Comparison of ENCODE assay signal across 17 mouse cellular contexts in the genomic region with DNA sequence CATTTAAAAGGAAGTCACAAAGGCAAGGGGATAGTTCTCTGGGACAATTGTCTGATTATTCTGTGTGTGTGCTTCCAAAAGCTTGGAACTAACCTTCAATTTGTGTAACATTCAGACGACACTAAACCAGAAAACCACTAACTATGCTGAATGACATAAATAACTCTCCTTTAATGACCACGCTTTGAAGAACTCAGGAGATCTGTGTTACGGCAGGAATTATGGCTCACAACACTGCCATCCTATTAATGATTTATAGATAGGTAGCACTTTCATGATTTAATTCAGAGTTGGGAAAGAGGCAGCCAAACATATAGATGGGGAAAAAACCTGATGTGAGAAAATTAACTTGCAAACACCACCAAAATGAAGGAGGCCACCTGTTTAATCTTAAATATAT.
"Had no signal": no experiment of that assay in that cellular context is flagged by ENCODE, and none has a peak within 500 bp of the region (broad histone marks: within the 10 kb centered on the region; RNA-seq: fewer than 3 reads in every experiment).

No protein-coding gene starts in this region.

- H3K9me3 ChIP-seq: limb, embryonic 12.5 days; liver, embryonic 13.5 days; lung, embryonic 15.5 days; megakaryocyte, embryonic 14.5 days; midbrain, embryonic 12.5 days; neural tube, embryonic 12.5 days had no signal

- DNase-seq: kidney, adult 8-10 months; layer of hippocampus, adult 9-11 months; layer of hippocampus, postnatal 36 days; liver; liver, embryonic 13.5 days; liver, postnatal 0 days; lung, postnatal 14 days; right cerebral cortex, adult 18-20 months; right cerebral cortex, postnatal 25 days; thymus, postnatal 36 days had no signal

- ATAC-seq: hindbrain, embryonic 16.5 days; liver, postnatal 0 days had no signal

- H3K4me2 ChIP-seq: limb, embryonic 12.5 days; liver, embryonic 13.5 days; lung, embryonic 15.5 days; midbrain, embryonic 12.5 days; neural tube, embryonic 12.5 days had no signal

- H3K4me1 ChIP-seq: lung, embryonic 15.5 days; midbrain, embryonic 12.5 days had no signal

- H3K4me3 ChIP-seq: limb, embryonic 12.5 days; liver, embryonic 13.5 days; lung, embryonic 15.5 days; megakaryocyte, embryonic 14.5 days; midbrain, embryonic 12.5 days; neural tube, embryonic 12.5 days had no signal

- H3K27me3 ChIP-seq: limb, embryonic 12.5 days; liver, embryonic 13.5 days; lung, embryonic 15.5 days; midbrain, embryonic 12.5 days; neural tube, embryonic 12.5 days had no signal

- H3K27ac ChIP-seq: limb, embryonic 12.5 days; liver, embryonic 13.5 days; lung, embryonic 15.5 days; macrophage; midbrain, embryonic 12.5 days; neural tube, embryonic 12.5 days had no signal

- H3K9ac ChIP-seq: limb, embryonic 12.5 days; liver, embryonic 13.5 days; liver, postnatal 0 days; lung, embryonic 15.5 days; midbrain, embryonic 12.5 days; neural tube, embryonic 12.5 days had no signal

- H3K36me3 ChIP-seq: limb, embryonic 12.5 days; liver, embryonic 13.5 days; lung, embryonic 15.5 days; midbrain, embryonic 12.5 days; neural tube, embryonic 12.5 days had no signal
